Mouse (Mus musculus) gastrocnemius, postnatal 25 days (tissue): ENCODE measurements around the gene Anks1b. TPM values are rescaled to one million over a fixed set of nuclear protein-coding genes. Genes with fewer than 3 reads are reported as not detected.
A peak's percentile ranks its signal among the peaks of the same experiment; 100 is the strongest.

Experiments used
- DNase-seq: peaks from one replicate; pipeline ENCODE4 v3.0.0; 2022
- total RNA-seq, 2 experiments: library from RNA; stranded (reverse); gene quantifications; 1 replicate in 1 of 2; 2 replicates in 1 of 2; pipeline ENCODE4 v1.2.3; 2021

The Anks1b gene
- total RNA-seq, 2 experiments from 2014 or later, result 0.16 to 0.36 TPM

DNA sequence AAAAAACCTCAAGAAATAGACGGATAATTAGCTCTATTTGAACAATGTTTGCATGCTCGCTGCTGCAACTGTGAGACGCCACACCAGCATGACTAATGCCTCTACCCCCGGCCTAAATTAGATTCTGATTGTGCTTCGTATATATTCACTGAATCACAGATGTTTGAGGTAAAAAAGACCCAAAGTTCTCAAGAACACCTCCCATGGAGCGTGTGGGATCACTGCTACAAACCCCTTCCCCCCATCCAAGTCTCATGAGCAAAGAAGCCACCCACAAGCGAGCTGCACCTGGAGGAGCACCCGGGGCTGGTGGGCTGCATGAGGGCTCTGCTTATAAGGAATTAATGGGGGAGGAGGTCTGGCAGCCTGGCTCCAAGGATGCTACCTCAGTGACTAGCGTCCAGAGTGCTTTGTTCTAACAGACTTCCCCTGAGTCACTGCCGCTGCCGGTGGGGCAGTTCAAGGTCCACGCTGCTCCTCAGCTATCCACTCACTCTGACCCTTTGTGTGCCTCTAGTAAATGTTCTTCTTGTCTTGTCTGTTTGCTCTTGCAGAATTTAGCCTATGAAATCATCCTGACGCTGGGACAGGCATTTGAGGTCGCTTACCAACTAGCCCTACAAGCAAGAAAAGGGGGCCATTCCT lies 1092.5 kb downstream of the Anks1b start:
- DNase-seq, result no peak

DNA sequence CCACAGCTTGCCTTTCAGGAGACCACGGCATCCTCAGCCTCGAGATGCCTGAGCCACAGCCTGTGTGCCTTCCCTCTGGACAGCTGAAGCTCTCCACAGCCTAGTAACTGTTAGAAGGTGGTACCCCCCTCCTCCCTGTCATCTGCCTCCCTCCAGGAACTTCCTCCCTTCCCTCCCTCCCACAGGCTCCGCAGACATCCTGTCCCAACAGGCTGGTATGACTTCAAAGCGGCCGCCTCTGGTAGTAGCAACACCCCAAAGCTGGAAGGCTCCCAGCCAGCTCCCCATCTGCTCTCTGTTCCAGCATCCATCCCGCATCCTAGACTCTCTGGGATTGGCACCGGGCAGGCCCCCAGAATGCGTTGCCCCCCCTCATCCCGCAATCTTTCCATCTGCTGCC lies 1093.5 kb downstream of the Anks1b start:
- DNase-seq, result no peak

DNA sequence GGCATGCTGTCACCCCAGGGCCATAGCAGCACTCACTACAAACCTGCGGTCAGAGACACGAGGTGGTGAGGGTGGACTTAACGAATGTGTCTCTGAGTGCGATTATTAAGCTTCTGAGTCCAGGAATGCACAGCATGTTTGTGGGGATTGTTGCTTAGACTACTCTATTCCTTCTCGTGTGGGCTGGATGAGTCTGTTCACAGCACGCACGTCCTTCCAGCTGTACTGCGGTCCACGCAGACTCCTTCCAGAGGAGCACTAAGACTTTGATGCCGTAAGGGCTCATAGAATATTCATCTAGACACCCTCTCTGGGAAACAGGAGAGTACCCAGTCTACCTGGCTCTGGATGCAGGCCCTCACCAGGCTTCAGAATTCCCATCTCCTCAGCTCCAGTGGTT lies 1094.9 kb downstream of the Anks1b start:
- DNase-seq, result no peak

DNA sequence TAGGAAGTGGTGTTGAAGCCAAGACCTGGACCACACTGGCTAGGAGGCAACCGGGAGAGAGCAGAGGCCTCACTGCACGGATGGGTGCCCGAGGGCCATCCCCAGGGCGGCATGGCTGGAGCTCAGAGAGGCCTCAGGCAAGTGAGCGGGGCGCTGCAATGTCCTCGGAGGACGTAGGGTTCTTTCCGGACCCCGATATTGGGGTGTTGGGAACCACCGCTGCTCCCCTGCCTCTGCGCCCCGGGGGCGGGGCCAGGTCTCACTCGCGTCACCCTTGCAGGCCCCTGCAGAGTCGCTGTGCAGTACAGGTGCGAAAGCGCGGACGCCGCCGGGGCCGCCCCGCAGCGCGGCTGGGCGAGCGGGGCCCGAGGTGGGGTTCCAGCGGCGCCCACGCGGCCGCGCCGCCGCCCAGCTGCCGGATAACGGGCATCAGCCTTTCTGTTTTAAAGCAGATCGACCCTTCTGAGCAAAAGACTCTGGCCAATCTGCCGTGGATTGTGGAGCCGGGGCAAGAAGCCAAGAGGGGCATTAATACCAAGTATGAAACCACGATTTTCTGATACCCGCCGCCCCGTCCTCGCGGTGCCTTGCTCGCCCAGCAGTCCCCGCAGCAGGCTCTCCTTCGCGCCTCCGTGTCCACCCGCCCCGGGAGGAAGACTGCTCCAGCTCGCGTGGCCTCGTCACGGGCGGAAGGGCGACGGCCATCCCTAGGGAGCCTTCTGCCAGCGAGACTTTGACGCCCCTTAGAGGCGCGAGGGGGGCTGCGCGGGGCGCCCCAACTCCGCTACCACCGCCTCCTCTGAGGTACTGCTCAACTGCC lies 1096.3 kb downstream of the Anks1b start:
- DNase-seq, result peak; percentile 26

DNA sequence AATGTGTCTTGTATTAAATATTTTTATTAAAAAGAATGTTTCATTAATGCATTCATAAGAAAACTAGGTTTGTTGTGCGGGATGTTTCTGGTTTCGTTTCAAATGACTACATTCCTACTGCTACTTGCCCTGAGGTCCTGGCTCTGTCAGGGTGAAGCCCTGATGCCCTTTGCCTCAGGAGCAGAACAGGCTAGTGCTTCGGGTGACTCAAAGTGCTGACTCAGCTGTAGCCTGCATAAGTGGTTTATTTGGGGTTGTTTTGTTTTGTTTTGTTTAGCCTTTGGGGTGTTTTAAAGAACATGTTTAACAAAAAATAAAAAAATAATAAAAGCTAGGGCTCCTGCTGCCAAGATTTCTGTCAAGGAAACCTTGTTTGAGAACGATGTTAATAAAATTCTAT lies 1097.3 kb downstream of the Anks1b start:
- DNase-seq, result no peak

DNA sequence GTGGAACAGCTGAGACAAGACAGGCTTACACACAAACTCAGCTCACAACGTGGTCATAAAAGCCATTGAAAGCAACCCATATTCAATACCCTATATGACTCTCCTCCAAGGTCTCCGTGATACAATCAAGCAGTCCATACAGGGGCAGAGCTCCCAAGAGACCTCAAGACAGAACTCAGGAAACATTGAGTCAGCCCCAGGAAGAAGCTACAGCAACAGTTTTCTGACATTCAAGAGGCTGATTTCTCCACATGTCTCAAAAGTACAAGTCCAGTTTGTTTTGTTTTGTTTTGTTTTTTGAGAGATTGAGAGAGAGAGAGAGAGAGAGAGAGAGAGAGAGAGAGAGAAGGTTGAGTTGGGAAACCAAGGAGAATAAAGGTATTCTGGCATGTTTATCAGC lies 1100.8 kb downstream of the Anks1b start:
- no peak for DNase-seq

DNA sequence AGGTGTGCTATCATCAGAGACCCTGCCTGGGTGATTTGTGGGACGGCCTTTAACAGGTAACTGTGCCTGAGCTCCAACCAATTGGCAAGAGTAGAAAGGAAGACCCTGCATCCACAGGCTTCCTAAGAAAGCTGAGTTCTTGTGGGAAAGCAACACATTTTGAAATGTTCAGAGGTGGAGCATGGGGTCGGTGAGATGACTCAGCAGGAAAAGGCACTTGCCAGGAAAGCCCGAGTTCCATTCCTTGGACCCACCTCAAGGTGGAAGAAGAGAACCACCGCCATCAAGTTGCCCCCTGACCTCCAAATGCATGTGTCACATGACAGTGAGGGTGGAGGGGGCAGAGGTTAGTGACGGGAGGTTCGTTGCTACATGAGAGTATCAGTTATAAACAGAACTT lies 1101.2 kb downstream of the Anks1b start:
- no peak for DNase-seq

DNA sequence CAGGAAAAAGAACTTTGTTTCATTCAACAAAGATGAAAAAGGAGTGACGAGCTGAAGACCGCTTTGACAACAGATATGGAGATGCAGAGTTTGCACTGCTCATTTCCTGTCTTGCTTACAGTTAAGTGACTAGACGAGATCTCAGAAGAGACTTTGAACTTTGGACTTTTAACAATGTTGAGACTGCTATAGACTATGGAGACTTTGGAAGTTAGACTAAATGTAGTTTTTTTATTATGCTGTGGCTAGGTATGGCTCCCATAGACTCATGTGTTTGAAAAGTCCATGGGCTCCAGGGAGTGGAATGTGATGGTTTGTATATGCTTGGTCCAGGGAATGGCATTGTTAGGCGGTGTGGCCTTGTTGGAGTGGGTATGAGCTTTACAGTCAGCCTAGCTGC lies 1108.5 kb downstream of the Anks1b start:
- no peak for DNase-seq

DNA sequence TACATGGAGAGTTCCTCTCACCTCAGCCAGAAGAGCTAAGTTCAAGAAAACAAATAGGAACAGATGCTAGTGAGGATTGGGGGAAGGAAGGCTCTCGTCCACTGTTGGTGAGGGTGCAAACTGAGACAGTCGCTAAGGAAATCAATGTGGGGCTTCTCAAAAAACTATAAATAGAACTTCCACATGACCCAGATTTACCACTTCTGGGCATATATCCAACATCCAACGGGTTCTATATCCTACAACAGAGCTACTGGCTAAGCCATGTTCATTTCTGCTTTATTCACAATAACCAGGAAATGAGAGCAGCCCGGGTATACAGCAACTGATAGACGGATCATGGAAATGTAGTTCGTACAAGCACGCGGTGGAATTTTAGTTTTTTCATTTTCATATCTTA lies 1109.7 kb downstream of the Anks1b start:
- no peak for DNase-seq

DNA sequence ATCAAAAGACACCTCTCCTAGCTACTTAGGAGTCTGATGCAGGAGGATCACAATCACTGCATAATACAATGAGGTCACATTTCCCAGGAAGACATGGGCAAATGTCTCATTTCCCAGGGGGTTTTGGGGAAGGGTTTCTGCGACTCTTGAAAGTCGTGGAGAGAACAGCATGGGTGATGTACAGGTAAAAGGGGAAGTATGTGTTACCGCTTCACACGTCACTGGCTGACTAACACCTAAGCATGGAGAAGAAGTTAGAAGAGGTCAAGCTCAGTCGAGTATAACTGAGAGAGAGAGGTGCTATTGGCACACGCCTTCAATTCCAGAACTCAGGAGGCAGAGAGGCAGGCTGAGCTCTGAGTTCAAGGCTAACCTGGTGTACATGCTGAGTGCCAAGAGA lies 1117.0 kb downstream of the Anks1b start:
- DNase-seq, result no peak

DNA sequence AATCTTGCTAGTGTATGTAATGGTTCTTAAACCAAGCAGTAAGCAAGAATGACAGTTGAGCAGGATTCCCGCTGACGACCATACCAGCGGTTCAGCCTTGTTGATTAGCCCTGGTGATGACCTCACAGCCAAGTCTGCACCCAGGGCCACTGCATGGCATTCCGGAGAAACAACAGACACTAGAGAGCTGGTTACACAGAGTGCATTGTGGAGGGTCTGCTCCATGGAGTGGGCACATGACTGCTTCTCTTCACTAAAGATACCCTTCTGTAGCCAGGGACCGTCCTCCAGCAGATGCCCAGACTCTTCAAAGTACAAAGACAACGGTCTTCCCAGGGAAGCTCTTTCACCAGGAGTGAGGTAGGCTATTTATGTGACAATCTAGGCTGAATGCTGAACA lies 1118.9 kb downstream of the Anks1b start:
- DNase-seq, result no peak

DNA sequence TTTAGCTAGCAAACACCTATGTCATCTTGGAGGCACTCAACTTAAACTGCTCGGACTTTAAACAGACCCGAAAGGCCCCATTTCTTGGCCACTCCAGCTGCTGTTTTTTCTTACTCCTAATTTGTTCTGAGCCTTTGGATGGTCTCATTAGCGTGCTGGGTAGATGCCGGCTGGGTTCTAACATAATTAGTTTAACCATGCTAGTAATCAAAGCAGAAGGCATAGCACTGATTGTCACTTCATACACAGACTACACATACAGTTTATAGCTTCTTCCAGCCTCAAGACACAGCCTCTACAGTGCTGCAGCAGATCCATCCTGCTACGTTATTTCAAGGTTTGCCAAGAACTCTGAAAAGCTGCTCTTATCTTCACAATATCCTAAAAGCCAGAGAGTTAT lies 1120.6 kb downstream of the Anks1b start:
- DNase-seq, result no peak

DNA sequence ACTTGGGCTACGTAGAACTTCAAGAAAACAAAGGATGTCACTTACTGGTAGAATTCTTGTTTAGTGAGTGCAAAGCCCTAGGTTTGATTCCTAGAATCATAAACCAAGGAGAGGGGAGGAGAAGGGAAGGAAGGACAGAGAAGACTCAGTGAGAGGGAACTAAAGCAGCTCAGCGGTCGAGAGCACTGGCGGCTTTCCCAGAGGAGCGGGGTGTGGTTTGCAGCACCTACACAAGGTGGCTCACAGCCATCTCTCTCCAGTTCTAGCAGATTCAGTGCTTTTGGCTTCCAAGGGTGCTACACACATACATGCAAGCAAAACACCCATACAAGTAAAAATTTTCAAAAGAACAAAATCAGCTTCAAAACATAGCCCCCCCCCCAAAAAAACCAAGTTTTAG lies 1126.6 kb downstream of the Anks1b start:
- DNase-seq, result no peak

DNA sequence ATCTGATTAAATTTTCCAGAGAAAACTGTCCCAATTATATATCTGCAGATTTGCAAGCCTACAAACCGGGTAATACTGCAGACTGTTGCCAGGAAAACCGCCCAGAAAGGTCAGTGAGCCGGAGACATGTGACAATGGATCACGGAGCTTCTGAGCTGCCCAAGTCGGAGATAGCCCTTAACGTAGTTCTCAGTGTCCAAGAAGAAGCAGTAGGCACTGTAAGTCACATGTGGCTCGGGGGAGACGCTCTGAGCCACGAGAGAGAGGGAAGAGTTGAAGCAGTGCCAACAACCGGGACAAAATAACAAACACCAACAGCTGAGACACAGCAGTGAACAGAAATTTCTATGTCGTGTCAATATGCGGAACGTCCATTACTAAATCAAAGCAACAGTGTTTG lies 1128.1 kb downstream of the Anks1b start:
- DNase-seq, result no peak

DNA sequence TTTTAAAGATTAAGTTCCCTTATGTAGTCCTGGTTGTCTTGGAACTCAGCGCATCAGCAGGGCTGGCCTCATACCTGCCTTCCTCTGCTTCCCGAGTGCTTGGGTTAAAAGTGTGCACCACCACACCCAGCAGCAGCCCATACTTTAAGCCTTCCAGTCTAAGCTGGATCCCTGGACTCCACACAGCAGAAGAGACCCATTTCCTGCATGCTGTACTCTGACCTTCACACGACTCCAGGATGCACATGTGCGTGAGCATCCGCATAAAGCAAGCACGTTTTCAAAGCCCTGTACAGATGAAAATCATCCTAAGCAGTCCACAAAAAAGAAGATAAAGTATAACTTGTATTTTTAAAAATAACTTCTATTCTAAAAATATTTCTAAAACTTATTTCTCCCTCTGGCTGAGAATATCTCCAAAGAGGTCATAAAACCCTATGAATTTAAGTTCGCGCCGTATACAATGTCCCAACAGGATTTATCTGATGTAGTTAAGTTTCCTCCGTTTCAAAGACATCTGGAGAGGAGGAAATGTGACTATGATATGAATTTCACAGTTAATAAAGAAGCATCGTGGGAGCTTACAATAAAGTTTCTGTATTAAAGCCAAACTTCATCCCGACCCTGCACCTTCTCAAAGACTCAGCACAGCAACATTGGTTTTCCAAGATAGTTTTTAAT lies 1132.7 kb downstream of the Anks1b start:
- no peak for DNase-seq

Other genes starting within 250 kb of the Anks1b start
- 10 to 100 TPM; 11.5 to 12.0 TPM for gene Scyl2, start 187.2 kb upstream of the Anks1b start, total RNA-seq
- gene Actr6, start 141.2 kb upstream of the Anks1b start, total RNA-seq, result 1 to 10 TPM; 5.2 to 5.6 TPM
- gene Uhrf1bp1l, start 128.5 kb upstream of the Anks1b start, total RNA-seq, result 10 to 100 TPM; 15.2 to 15.3 TPM